Mouse (Mus musculus) small intestine, adult 2 months (tissue): ENCODE measurements around the gene Fryl.

Experiments used
- CTCF ChIP-seq: fragments of 200-500 bp; IDR thresholded peaks from 2 replicates; pipeline ENCODE4 v1.5.1; 2012; ENCODE audit warnings: low read depth, mild to moderate bottlenecking, control low read depth, inconsistent platforms, low read length, moderate library complexity, mixed read lengths; ENCODE audit not compliant: insufficient replicate concordance, insufficient read length; ENCODE audit errors: extremely low read depth
- POLR2A ChIP-seq: fragments of 200-500 bp; IDR thresholded peaks from 2 replicates; pipeline ENCODE4 v1.6.1; 2012; ENCODE audit warnings: low read depth, mild to moderate bottlenecking, control low read depth, inconsistent platforms, low read length, moderate library complexity

DNA sequence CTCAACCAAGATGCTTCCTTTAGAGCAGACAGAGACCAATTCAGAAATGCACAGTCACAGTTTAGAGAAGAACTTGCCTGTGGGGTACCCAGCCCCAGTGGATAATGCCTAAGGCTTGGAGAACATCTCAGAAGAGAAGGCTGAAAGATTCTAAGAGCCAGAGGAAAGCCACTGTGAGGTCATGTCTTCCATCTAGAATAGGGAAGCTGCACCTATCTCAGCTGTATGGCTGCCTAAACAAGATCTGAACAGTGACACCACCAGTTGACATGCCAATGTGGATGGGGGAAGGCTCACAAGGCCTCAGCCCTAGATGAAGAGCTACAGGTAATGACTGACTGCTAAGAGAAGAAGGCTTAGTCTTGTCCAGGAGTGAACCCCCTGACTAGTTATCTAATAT lies 27.6 kb upstream of the Fryl start:
- TF ChIP-seq POLR2A (no peak), CTCF (no peak)
